Mouse (Mus musculus) CH12.LX (cell line): ENCODE results near the gene Ak4. TPM values are rescaled to one million over a fixed set of nuclear protein-coding genes. Genes with fewer than 3 reads are reported as not detected.
"Not testable (repeated sequence)": the region's sequence is repeated elsewhere in the genome, so short reads cannot be mapped to it uniquely, and the experiment has no call there.

Experiments used
- DNase-seq: peaks from one replicate; pipeline ENCODE4 v3.0.0-alpha.2; 2013; ENCODE audit errors: extremely low read depth
- H3K27ac ChIP-seq: 2 replicates; pipeline ENCODE4 v1.5.1; 2012; ENCODE audit warnings: low read depth, mild to moderate bottlenecking, control low read depth, moderate library complexity; ENCODE audit not compliant: insufficient read depth
- H3K27me3 ChIP-seq: replicated peaks from 2 replicates; pipeline ENCODE3; 2012; ENCODE audit warnings: inconsistent platforms
- H3K36me3 ChIP-seq, 2 experiments: replicated peaks in 1 of 2; 2 replicates each; pipeline versions ENCODE3 to v1.6.1; 2012; ENCODE audit warnings: inconsistent platforms in 1 of 2, low read length in 1 of 2, mild to moderate bottlenecking in 1 of 2, mixed read lengths in 1 of 2, moderate library complexity in 1 of 2; ENCODE audit not compliant: control insufficient read depth in 1 of 2, insufficient read depth in 1 of 2
- H3K4me1 ChIP-seq, 2 experiments: 2 replicates each; pipeline ENCODE4 v1.6.1; 2012; ENCODE audit warnings: inconsistent platforms in 1 of 2, moderate library complexity in 1 of 2; ENCODE audit not compliant: insufficient read depth in 2 of 2, control insufficient read depth in 1 of 2
- H3K4me2 ChIP-seq: 2 replicates; pipeline ENCODE4 v1.6.1; 2012; ENCODE audit warnings: low read depth, mild to moderate bottlenecking, control low read depth; ENCODE audit not compliant: poor library complexity, insufficient read depth, severe bottlenecking
- H3K4me3 ChIP-seq, 3 experiments: fragments of 150-350 bp in 1 of 3; sonication (generic) in 1 of 3; replicated peaks in 1 of 3; 2 replicates each; pipeline versions ENCODE3 to v1.5.1; 2011 to 2012; ENCODE audit warnings: low read depth in 2 of 3, low read length in 2 of 3, mild to moderate bottlenecking in 2 of 3, moderate library complexity in 2 of 3, control low read depth in 1 of 3, improper control_type of control experiment in 1 of 3, inconsistent platforms in 1 of 3, mixed read lengths in 1 of 3; ENCODE audit not compliant: poor library complexity in 1 of 3
- H3K79me2 ChIP-seq: replicated peaks from 2 replicates; pipeline ENCODE4 v1.6.1; 2012; ENCODE audit warnings: mild to moderate bottlenecking, moderate library complexity; ENCODE audit not compliant: control insufficient read depth, poor library complexity, insufficient read depth, severe bottlenecking; ENCODE audit errors: extremely low read depth
- H3K9ac ChIP-seq: 2 replicates; pipeline ENCODE4 v1.6.1; 2012; ENCODE audit warnings: low read depth, mild to moderate bottlenecking, control low read depth, moderate library complexity; ENCODE audit not compliant: insufficient read depth
- H3K9me3 ChIP-seq: replicated peaks from 2 replicates; pipeline ENCODE3; 2012; ENCODE audit warnings: low read length, inconsistent platforms, mixed read lengths
- BHLHE40 ChIP-seq: IDR thresholded peaks from 2 replicates; pipeline ENCODE4 v1.6.1; 2011; ENCODE audit warnings: mild to moderate bottlenecking, low read depth, low read length, improper control_type of control experiment
- E2F4 ChIP-seq: IDR thresholded peaks from 2 replicates; pipeline ENCODE4 v1.6.1; 2011; ENCODE audit warnings: low read depth, low read length, improper control_type of control experiment; ENCODE audit not compliant: insufficient replicate concordance
- ETS1 ChIP-seq: conservative IDR thresholded peaks from 2 replicates; pipeline ENCODE4 v1.6.1; 2012; ENCODE audit warnings: low read depth, mild to moderate bottlenecking, inconsistent platforms, low read length, improper control_type of control experiment, moderate library complexity
- GABPA ChIP-seq: IDR thresholded peaks from 2 replicates; pipeline ENCODE4 v1.6.1; 2012; ENCODE audit warnings: low read depth, low read length, improper control_type of control experiment, inconsistent platforms; ENCODE audit not compliant: insufficient replicate concordance
- IRF4 ChIP-seq: IDR thresholded peaks from 2 replicates; pipeline ENCODE4 v1.6.1; 2014; ENCODE audit warnings: low read depth, mild to moderate bottlenecking, inconsistent platforms, low read length, improper control_type of control experiment
- MAFK ChIP-seq: IDR thresholded peaks from 2 replicates; pipeline ENCODE4 v1.6.1; 2011; ENCODE audit warnings: low read length, improper control_type of control experiment; ENCODE audit not compliant: insufficient replicate concordance
- MXI1 ChIP-seq: IDR thresholded peaks from 2 replicates; pipeline ENCODE4 v1.6.1; 2011; ENCODE audit warnings: mild to moderate bottlenecking, low read depth, low read length, improper control_type of control experiment
- NELFE ChIP-seq: IDR thresholded peaks from 2 replicates; pipeline ENCODE4 v1.6.1; 2011; ENCODE audit warnings: low read depth, low read length, improper control_type of control experiment
- PAX5 ChIP-seq: IDR thresholded peaks from 2 replicates; pipeline ENCODE4 v1.6.1; 2012; ENCODE audit warnings: low read length, inconsistent platforms, mixed read lengths
- POLR2AphosphoS2 ChIP-seq: IDR thresholded peaks from 2 replicates; pipeline ENCODE4 v1.6.1; 2011; ENCODE audit warnings: low read depth, low read length, improper control_type of control experiment
- RAD21 ChIP-seq: IDR thresholded peaks from 2 replicates; pipeline ENCODE4 v1.6.1; 2011; ENCODE audit warnings: low read depth, mild to moderate bottlenecking, low read length, improper control_type of control experiment, moderate library complexity
- RCOR1 ChIP-seq: conservative IDR thresholded peaks from 2 replicates; pipeline ENCODE4 v1.6.1; 2012; ENCODE audit warnings: low read depth, mild to moderate bottlenecking, inconsistent platforms, low read length, improper control_type of control experiment
- SMC3 ChIP-seq: IDR thresholded peaks from 2 replicates; pipeline ENCODE4 v1.6.1; 2011; ENCODE audit warnings: low read depth, low read length, improper control_type of control experiment
- UBTF ChIP-seq: IDR thresholded peaks from 2 replicates; pipeline ENCODE4 v1.6.1; 2012; ENCODE audit warnings: low read depth, mild to moderate bottlenecking, inconsistent platforms, low read length, improper control_type of control experiment, moderate library complexity
- USF1 ChIP-seq: IDR thresholded peaks from 2 replicates; pipeline ENCODE4 v1.6.1; 2014; ENCODE audit warnings: low read depth, mild to moderate bottlenecking, inconsistent platforms, low read length, improper control_type of control experiment
- USF2 ChIP-seq: conservative IDR thresholded peaks from 2 replicates; pipeline ENCODE4 v1.6.1; 2011; ENCODE audit warnings: low read depth, low read length, improper control_type of control experiment
- ZC3H11A ChIP-seq: IDR thresholded peaks from 2 replicates; pipeline ENCODE4 v1.6.1; 2012; ENCODE audit warnings: low read depth, mild to moderate bottlenecking, inconsistent platforms, low read length, improper control_type of control experiment
- ZKSCAN1 ChIP-seq: IDR thresholded peaks from 2 replicates; pipeline ENCODE4 v1.6.1; 2012; ENCODE audit warnings: low read depth, inconsistent platforms, low read length, improper control_type of control experiment, borderline replicate concordance
- dilution Hi-C: fragments of 300-500 bp; cut with MboI; formaldehyde crosslinking; loops from 2 replicates; pipeline ENCODE4 v1.14.3; 2020; ENCODE audit warnings: low sequenced_read_pairs; ENCODE audit not compliant: extremely low pct_unique_long_range_greater_than_20kb, extremely low pct_ligation_motif_present
- in situ Hi-C: fragments of 300-500 bp; cut with MboI; formaldehyde crosslinking; loops from 3 replicates; pipeline ENCODE4 v1.14.3; 2019; ENCODE audit warnings: low sequenced_read_pairs, low pct_ligation_motif_present, low pct_unique_long_range_greater_than_20kb, mixed read lengths
- polyA plus RNA-seq: library from polyadenylated mRNA; unstranded; fragments of >175 nt; gene quantifications from 2 replicates; pipeline ENCODE4 v1.2.1, GENCODE M21; 2012; ENCODE audit warnings: low read depth; ENCODE audit not compliant: insufficient read length
- total RNA-seq, 2 experiments: library from RNA; depleted of rRNA; stranded (reverse); fragments of 300-350 nt in 1 of 2; fragments of >200 nt in 1 of 2; gene quantifications; 2 replicates each; pipeline ENCODE4 v1.2.3; 2012 to 2014

Ak4 gene
- total and polyA plus RNA-seq, 3 experiments = 11.8 to 49.4 (median 23.0) TPM

DNA sequence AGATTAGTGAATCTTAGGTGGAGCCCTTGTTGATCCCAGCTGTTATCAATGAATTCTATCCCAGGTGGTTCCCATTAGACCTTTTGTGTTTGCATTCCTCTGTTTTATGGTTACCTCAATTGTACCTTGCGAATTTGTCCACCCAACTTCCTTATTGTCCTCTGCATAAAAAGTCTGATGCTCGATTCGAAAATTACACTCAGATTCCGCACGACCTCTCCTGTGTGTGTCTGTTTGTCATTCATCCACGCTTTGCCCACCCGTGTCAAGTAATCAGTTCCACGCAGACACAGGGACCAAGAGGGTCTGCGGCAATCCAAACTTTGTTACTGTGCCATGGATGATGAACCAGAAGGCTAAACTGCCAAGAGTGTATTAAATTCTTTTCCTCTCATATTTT lies 27.5 kb downstream of the Ak4 start:
- H3K79me2 ChIP-seq, H3K27me3 ChIP-seq, in situ Hi-C loops, H3K4me2 ChIP-seq, H3K9ac ChIP-seq, H3K4me3 ChIP-seq, H3K4me1 ChIP-seq, DNase-seq, dilution Hi-C loops, H3K27ac ChIP-seq, H3K9me3 ChIP-seq: not testable (repeated sequence)
- H3K36me3 ChIP-seq = peaks cover 0 to 40% of the 10 kb centered on the region in 2 experiments

- H3K4me2 ChIP-seq = no peak overlapping the region
- no peak overlapping the region for H3K27ac ChIP-seq
- dilution Hi-C loops = no loop called here
- no peaks in the 10 kb centered on the region for H3K4me1 ChIP-seq
- no peak for DNase-seq
- H3K27me3 ChIP-seq = no peaks in the 10 kb centered on the region
- TF ChIP-seq USF1 (no peak), POLR2AphosphoS2 (no peak), IRF4 (no peak), UBTF (no peak), E2F4 (no peak), ZKSCAN1 (no peak), RAD21 (no peak), USF2 (no peak), PAX5 (no peak), BHLHE40 (no peak), RCOR1 (no peak), MAFK (no peak), MXI1 (no peak), NELFE (no peak), GABPA (no peak), ETS1 (no peak), ZC3H11A (no peak), SMC3 (no peak)
- TF ChIP-seq, all 38 proteins: peak for 0
- Histone ChIP-seq H3K79me2 (no peaks in the 10 kb centered on the region), H3K9me3 (no peaks in the 10 kb centered on the region), H3K36me3 (peaks cover 0 to 54% of the 10 kb centered on the region in 2 experiments), H3K9ac (no peak overlapping the region), H3K4me3 (no peak overlapping the region)
- in situ Hi-C loops = no loop called here
Observed at GRCm38 (mm10) chr4:101448701-101449100, 29.6 kb downstream of the Ak4 start.
